Mouse (Mus musculus): Measurements from ENCODE around the gene Ntm. TPM values are rescaled to one million over a fixed set of nuclear protein-coding genes. Genes with fewer than 3 reads are reported as not detected.

Ntm gene
- polyA plus RNA-seq, 1 experiment = not detected

DNA sequence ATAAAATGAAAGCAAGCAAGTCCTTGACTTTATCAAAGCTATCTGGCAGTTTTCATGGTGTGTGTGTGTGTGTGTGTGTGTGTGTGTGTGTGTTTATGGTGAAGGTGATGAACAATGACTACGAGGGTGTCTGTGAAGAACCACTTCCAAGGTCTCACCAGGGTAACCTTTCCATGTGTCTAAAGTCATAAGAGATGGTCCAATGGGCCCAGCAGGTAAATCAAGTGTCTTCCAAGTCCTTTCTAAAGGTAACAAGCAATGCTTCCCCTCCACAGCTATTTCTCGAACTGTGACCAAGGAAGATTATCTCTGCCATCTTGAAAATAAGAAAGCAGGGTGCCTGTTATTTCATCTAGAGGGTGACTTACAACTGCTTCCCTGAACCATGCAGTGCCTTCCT is 747.1 kb downstream of the Ntm start:
- Histone ChIP-seq H3K36me3 (ENCODE audit: control insufficient read depth, insufficient read depth) (no peaks in the 10 kb centered on the region), H3K79me2 (ENCODE audit: control insufficient read depth, insufficient read depth) (no peaks in the 10 kb centered on the region), H3K27me3 (ENCODE audit: control insufficient read depth, insufficient read depth, insufficient read length) (no peaks in the 10 kb centered on the region), H3ac (ENCODE audit: control insufficient read depth, insufficient read length) (no peak overlapping the region), H3K4me3 (no peak overlapping the region), H3K4me2 (ENCODE audit: low read depth) (no peak overlapping the region)
- TF ChIP-seq USF1 (IDR thresholded peaks at IDR 0.05; ENCODE audit: low read depth) = no peak
- TF ChIP-seq REST (IDR thresholded peaks at IDR 0.05; ENCODE audit: insufficient read depth, insufficient read length) = no peak
- no peak for TF ChIP-seq MYOD1 (IDR thresholded peaks at IDR 0.05; ENCODE audit: control insufficient read depth in 1 of 3, insufficient read length in 2 of 3, low read depth in 2 of 3)

DNA sequence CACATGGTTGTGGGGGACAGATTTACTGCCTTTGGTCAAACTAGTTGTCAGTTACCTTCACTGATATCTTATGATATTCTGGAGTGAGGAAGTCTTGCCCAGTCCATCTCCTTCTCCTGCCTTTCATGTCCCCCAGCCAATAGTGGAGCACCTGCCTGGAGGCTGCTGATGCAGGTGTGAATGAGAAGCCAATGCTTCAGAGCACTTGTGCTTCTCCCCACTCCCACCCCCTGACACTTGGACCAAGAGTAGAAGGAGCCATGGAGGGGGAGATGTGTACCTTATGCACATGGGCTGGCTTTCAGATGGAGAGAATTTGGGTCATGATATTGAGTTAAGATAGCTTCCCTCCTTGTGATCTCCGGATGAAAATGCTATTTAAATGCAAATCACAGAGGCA is 747.7 kb downstream of the Ntm start:
- H3K79me2 ChIP-seq (ENCODE audit: control insufficient read depth, insufficient read depth) = no peaks in the 10 kb centered on the region
- TF ChIP-seq E2F4 (IDR thresholded peaks at IDR 0.05; ENCODE audit: insufficient read depth) (no peak), TCF3 (IDR thresholded peaks at IDR 0.05; ENCODE audit: insufficient read length, low read depth) (no peak)
- no peak overlapping the region for H3K4me3 ChIP-seq
- no peak overlapping the region for H3ac ChIP-seq (ENCODE audit: control insufficient read depth, insufficient read length)
- no peak overlapping the region for H3K4me2 ChIP-seq (ENCODE audit: low read depth)
- no peaks in the 10 kb centered on the region for H3K27me3 ChIP-seq (ENCODE audit: control insufficient read depth, insufficient read depth, insufficient read length)
- H3K36me3 ChIP-seq (ENCODE audit: control insufficient read depth, insufficient read depth) = no peaks in the 10 kb centered on the region

DNA sequence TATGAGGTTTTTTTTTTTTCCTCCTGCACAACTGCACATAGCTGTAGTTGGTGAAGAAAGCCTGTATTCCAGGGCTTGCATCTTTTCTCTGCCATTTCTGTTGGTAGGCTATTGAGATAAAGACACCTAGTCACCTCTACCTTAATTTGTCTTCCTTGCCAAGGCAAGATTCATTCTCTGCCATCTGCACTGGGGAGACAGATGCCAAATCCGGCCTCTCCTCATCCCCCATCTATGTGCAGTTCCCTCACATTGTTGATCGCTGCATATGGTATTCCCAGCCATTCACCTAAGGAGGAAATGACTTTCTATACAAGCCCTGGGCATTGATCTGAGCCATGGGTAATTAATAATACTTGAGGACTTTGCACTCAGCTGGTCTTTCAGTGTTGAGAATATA is 753.7 kb downstream of the Ntm start:
- Histone ChIP-seq H3K79me2 (ENCODE audit: control insufficient read depth, insufficient read depth) (no peaks in the 10 kb centered on the region), H3K4me3 (no peak overlapping the region), H3ac (ENCODE audit: control insufficient read depth, insufficient read length) (no peak overlapping the region), H3K4me2 (ENCODE audit: low read depth) (no peak overlapping the region), H3K36me3 (ENCODE audit: control insufficient read depth, insufficient read depth) (no peaks in the 10 kb centered on the region), H3K27me3 (ENCODE audit: control insufficient read depth, insufficient read depth, insufficient read length) (no peaks in the 10 kb centered on the region)
- TF ChIP-seq MAX (IDR thresholded peaks at IDR 0.05; ENCODE audit: low read depth) (no peak), POLR2AphosphoS2 (IDR thresholded peaks at IDR 0.05; ENCODE audit: insufficient read length, low read depth) (no peak), E2F4 (IDR thresholded peaks at IDR 0.05; ENCODE audit: insufficient read depth) (no peak), TCF12 (IDR thresholded peaks at IDR 0.05; ENCODE audit: insufficient read depth, poor library complexity, severe bottlenecking) (no peak), POLR2A (IDR thresholded peaks at IDR 0.05; ENCODE audit: insufficient read length, low read depth) (no peak), CEBPB (IDR thresholded peaks at IDR 0.05; ENCODE audit: insufficient read depth, poor library complexity, severe bottlenecking) (no peak), REST (IDR thresholded peaks at IDR 0.05; ENCODE audit: insufficient read depth, insufficient read length) (no peak), TCF3 (IDR thresholded peaks at IDR 0.05; ENCODE audit: insufficient read length, low read depth) (no peak), SRF (IDR thresholded peaks at IDR 0.05; ENCODE audit: control insufficient read depth, insufficient read length, low read depth) (no peak)

DNA sequence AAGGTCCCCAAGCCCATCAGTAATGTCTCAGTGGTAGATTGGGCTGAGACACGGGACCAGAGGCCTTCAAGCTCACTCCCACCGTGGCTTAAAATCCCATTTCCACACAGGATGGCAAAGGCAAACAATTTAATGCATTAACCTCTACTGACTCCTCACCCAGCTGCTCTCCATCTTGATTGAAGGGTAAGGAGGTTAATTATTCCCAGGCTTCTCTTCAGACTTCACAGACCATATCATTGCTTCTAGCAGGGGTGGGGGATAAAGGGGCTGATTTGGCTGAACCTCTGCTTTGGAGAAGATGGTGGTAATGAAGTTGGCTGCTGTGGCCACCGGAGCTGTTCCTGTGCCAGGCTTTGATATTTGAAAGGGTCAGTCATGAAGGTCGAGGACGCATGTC is 754.8 kb downstream of the Ntm start:
- Histone ChIP-seq H3K4me2 (ENCODE audit: low read depth) (no peak overlapping the region), H3K27me3 (ENCODE audit: control insufficient read depth, insufficient read depth, insufficient read length) (no peaks in the 10 kb centered on the region), H3K36me3 (ENCODE audit: control insufficient read depth, insufficient read depth) (no peaks in the 10 kb centered on the region), H3K4me3 (no peak overlapping the region), H3K79me2 (ENCODE audit: control insufficient read depth, insufficient read depth) (no peaks in the 10 kb centered on the region), H3ac (ENCODE audit: control insufficient read depth, insufficient read length) (no peak overlapping the region)
- no peak for TF ChIP-seq TCF3 (IDR thresholded peaks at IDR 0.05; ENCODE audit: insufficient read length, low read depth)
- TF ChIP-seq MYOG (IDR thresholded peaks at IDR 0.05; ENCODE audit: control insufficient read depth in 1 of 3, insufficient read depth in 1 of 3, insufficient read length in 2 of 3, low read depth in 2 of 3) = no peak
- no peak for TF ChIP-seq POLR2A (IDR thresholded peaks at IDR 0.05; ENCODE audit: insufficient read length, low read depth)
- no peak for TF ChIP-seq CEBPB (IDR thresholded peaks at IDR 0.05; ENCODE audit: insufficient read depth, poor library complexity, severe bottlenecking)
- no peak for TF ChIP-seq REST (IDR thresholded peaks at IDR 0.05; ENCODE audit: insufficient read depth, insufficient read length)
- no peak for TF ChIP-seq MYOD1 (IDR thresholded peaks at IDR 0.05; ENCODE audit: control insufficient read depth in 1 of 3, insufficient read length in 2 of 3, low read depth in 2 of 3)
- no peak for TF ChIP-seq SRF (IDR thresholded peaks at IDR 0.05; ENCODE audit: control insufficient read depth, insufficient read length, low read depth)
- no peak for TF ChIP-seq USF1 (IDR thresholded peaks at IDR 0.05; ENCODE audit: low read depth)
- TF ChIP-seq TCF12 (IDR thresholded peaks at IDR 0.05; ENCODE audit: insufficient read depth, poor library complexity, severe bottlenecking) = no peak
- no peak for TF ChIP-seq E2F4 (IDR thresholded peaks at IDR 0.05; ENCODE audit: insufficient read depth)
- TF ChIP-seq MAX (IDR thresholded peaks at IDR 0.05; ENCODE audit: low read depth) = no peak
- TF ChIP-seq POLR2AphosphoS2 (IDR thresholded peaks at IDR 0.05; ENCODE audit: insufficient read length, low read depth) = no peak

DNA sequence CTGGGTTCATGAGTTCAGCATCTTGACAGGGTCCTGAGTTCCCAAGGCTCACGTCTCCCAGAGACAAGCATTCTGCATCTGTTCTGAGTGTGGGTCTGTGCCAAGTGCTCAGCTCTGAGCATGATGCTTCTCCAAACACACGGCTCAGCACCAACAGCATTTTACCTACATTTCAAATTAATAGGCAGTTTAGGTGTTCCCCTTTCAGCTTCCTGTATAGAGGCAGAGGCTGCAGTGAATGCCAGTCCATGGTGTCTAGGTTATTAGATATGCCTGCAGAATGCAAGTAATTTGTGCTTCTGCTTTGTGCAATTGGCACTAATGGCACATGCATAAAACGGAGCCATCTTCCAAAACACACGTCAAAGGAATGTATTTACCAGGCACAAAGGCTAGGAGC is 757.3 kb downstream of the Ntm start:
- Histone ChIP-seq H3K79me2 (ENCODE audit: control insufficient read depth, insufficient read depth) (no peaks in the 10 kb centered on the region), H3K27me3 (ENCODE audit: control insufficient read depth, insufficient read depth, insufficient read length) (no peaks in the 10 kb centered on the region)

More for the DNA sequence above, 757.3 kb downstream of the Ntm start:
- Histone ChIP-seq H3ac (ENCODE audit: control insufficient read depth, insufficient read length) (no peak overlapping the region), H3K36me3 (ENCODE audit: control insufficient read depth, insufficient read depth) (no peaks in the 10 kb centered on the region), H3K4me3 (no peak overlapping the region), H3K4me2 (ENCODE audit: low read depth) (no peak overlapping the region)
- no peak for TF ChIP-seq SRF (IDR thresholded peaks at IDR 0.05; ENCODE audit: control insufficient read depth, insufficient read length, low read depth)
- no peak for TF ChIP-seq TCF12 (IDR thresholded peaks at IDR 0.05; ENCODE audit: insufficient read depth, poor library complexity, severe bottlenecking)
- TF ChIP-seq E2F4 (IDR thresholded peaks at IDR 0.05; ENCODE audit: insufficient read depth) = no peak
- no peak for TF ChIP-seq MYOD1 (IDR thresholded peaks at IDR 0.05; ENCODE audit: control insufficient read depth in 1 of 3, insufficient read length in 2 of 3, low read depth in 2 of 3)
- TF ChIP-seq USF1 (IDR thresholded peaks at IDR 0.05; ENCODE audit: low read depth) = no peak
- no peak for TF ChIP-seq REST (IDR thresholded peaks at IDR 0.05; ENCODE audit: insufficient read depth, insufficient read length)
- no peak for TF ChIP-seq MAX (IDR thresholded peaks at IDR 0.05; ENCODE audit: low read depth)
- no peak for TF ChIP-seq POLR2A (IDR thresholded peaks at IDR 0.05; ENCODE audit: insufficient read length, low read depth)
